Mouse (Mus musculus): ENCODE measurements around the gene Wbp1. TPM values are rescaled to one million over a fixed set of nuclear protein-coding genes. Genes with fewer than 3 reads are reported as not detected.

The Wbp1 gene
- polyA plus RNA-seq, 1 experiment from 2014 or later: 113 TPM

GRCm38 (mm10) chr6:83107566-83108400 lies 13.6 kb downstream of the Wbp1 start:
- Histone ChIP-seq H3K9me3 (no peaks in the 10 kb centered on the region), H3K27me3 (ENCODE audit: insufficient read depth, poor library complexity, severe bottlenecking) (peaks cover 9% of the 10 kb centered on the region; the same call in 1 of the 2 replicates), H3K4me1 (peaks cover 29% of the 10 kb centered on the region), H3K4me3 (peak overlapping the region; percentile 97), H3K36me3 (peaks cover 20% of the 10 kb centered on the region), H3K27ac (peak overlapping the region; percentile 98)
- DNase-seq (ENCODE audit: low spot score): peak; percentile 93
- 32% methylated on average over 13 of the region's 13 CpGs for WGBS

DNA sequence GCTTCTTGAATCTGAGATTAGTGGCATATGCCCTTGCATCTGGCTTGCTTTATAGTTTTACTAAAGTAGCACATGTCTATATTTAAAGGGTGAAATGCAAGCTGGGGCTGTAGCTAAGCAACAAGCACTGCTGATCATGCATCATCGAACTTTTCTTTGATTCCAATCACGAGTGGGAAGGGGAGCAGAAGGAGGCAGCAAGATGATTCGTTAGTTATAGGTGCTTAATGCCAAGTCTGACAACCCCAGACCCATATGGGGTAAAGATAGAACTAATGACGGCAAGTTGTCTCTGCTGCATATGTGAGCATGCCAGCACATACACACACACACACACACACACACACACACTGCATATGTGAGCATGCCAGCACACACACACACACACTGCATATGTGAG lies 17.2 kb downstream of the Wbp1 start:
- Histone ChIP-seq H3K27ac (no peak overlapping the region), H3K4me3 (no peak overlapping the region), H3K27me3 (ENCODE audit: insufficient read depth, poor library complexity, severe bottlenecking) (peaks cover 13% of the 10 kb centered on the region; the same call in 1 of the 2 replicates), H3K4me1 (peaks cover 39% of the 10 kb centered on the region), H3K36me3 (peaks cover 11% of the 10 kb centered on the region; the same call in 1 of the 2 replicates), H3K9me3 (no peaks in the 10 kb centered on the region)
- DNase-seq (ENCODE audit: low spot score): no peak
- WGBS: 87% methylated on average over 4 of the region's 4 CpGs

DNA sequence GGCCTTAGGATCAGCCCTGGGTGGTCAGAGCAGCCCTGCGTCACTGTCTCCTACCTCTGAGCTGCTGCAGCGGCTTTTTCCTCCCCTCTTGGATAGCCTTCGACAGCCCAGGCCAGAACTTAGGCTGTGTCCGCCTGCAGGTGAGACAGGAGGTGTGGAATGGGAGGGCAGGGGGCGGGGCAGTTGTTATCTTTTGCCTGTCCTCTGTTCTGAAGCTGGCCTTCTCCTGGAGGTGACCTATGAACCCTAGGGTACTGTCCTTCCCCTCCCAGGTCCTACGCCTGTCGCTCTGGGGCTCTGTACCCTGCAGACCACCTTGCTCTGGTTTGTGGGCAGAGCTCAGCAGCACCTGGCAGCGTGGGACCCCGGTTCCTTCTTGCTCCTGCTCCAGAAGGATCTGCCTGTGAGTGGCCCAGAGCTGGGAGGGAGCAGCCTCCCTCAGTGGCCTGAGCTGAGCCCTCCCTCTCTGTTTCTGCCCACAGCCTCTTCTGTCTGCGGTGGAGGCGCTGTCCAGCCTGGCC lies 18.2 kb downstream of the Wbp1 start:
- Histone ChIP-seq H3K4me3 (peak overlapping the region; percentile 79), H3K27ac (no peak overlapping the region), H3K36me3 (peaks cover 11% of the 10 kb centered on the region; the same call in 1 of the 2 replicates), H3K9me3 (no peaks in the 10 kb centered on the region), H3K27me3 (ENCODE audit: insufficient read depth, poor library complexity, severe bottlenecking) (peaks cover 20% of the 10 kb centered on the region; the same call in 1 of the 2 replicates), H3K4me1 (peaks cover 34% of the 10 kb centered on the region)
- 35% methylated on average over 11 of the region's 11 CpGs for WGBS
- no peak for DNase-seq (ENCODE audit: low spot score)

- under 1% methylated on average over 74 of the region's 74 CpGs for WGBS
- 0 out of 2 replicates have a peak, but pooled peaks cover 5% of the 10 kb centered on the region for H3K36me3 ChIP-seq
- H3K4me1 ChIP-seq: peaks cover 24% of the 10 kb centered on the region
- peaks cover 20% of the 10 kb centered on the region; the same call in 1 of the 2 replicates for H3K27me3 ChIP-seq (ENCODE audit: insufficient read depth, poor library complexity, severe bottlenecking)
- DNase-seq (ENCODE audit: low spot score): peak; percentile 88
- peak overlapping the region; percentile 79 for H3K4me3 ChIP-seq
- peak overlapping the region; percentile 93 for H3K27ac ChIP-seq
- no peaks in the 10 kb centered on the region for H3K9me3 ChIP-seq
Measured at GRCm38 (mm10) chr6:83101688-83102556, 19.4 kb downstream of the Wbp1 start.

DNA sequence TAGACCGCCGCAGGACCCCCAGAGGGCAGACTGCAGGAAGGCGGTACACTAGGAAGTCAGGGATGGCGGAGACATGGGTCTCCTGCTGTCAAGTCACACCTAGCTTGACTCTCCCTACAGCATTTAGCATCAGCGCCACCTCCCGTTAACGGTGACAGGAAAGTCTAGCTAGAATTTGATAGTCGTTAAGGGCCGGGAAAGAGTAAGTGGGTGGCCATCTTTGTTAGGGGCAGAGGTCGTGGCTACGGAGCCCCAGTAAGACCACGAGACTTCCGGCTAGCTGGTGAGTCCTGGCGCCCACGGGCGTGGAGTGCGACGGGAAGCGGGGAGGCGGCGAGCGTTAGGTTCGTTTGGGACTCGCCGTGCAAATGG lies 20.1 kb downstream of the Wbp1 start, which contains the start of the genes Ccdc142 and Gm42688:
Ccdc142 (plus strand) TSS at position 286 of the 372 bp plus-strand sequence.
Gm42688 (plus strand) TSS at position 302 of the 372 bp plus-strand sequence.
- H3K4me3 ChIP-seq: peak within 1 kb of the TSS; percentile 79
- H3K27ac ChIP-seq: peak within 1 kb of the TSS; percentile 93
- WGBS: under 1% methylated on average over 25 of the region's 25 CpGs
- H3K9me3 ChIP-seq: no peaks in the 10 kb centered on the region
- DNase-seq (ENCODE audit: low spot score): peak; percentile 94
- peaks cover 23% of the 10 kb centered on the region; the same call in 1 of the 2 replicates for H3K27me3 ChIP-seq (ENCODE audit: insufficient read depth, poor library complexity, severe bottlenecking)
- peaks cover 24% of the 10 kb centered on the region for H3K4me1 ChIP-seq
- H3K36me3 ChIP-seq: 0 out of 2 replicates have a peak, but pooled peaks cover 2% of the 10 kb centered on the region

DNA sequence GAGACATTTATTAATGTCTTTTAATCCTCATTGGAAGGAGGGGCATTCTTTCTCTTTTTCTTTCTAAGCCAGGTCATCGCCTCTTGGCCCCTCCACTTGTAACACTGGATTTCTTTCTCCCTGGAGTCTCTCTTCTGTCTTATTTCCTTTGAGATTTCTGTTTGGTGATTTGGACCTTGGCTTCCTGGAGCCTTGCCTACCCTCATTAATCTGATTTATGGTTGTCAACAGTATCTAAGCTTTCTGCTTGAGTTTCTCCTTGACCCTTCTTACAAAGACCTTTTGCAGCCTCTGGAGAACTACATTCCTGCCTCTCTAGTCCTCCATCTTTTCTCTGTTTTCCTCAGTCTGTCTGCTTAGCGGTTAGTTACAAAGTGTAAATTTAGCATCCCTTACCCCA lies 22.9 kb downstream of the Wbp1 start:
- H3K27me3 ChIP-seq (ENCODE audit: insufficient read depth, poor library complexity, severe bottlenecking): peaks cover 38% of the 10 kb centered on the region; the same call in 1 of the 2 replicates
- 79% methylated on average over 2 of the region's 2 CpGs for WGBS
- no peak overlapping the region for H3K4me3 ChIP-seq
- H3K36me3 ChIP-seq: no peaks in the 10 kb centered on the region
- no peaks in the 10 kb centered on the region for H3K9me3 ChIP-seq
- no peak overlapping the region for H3K27ac ChIP-seq
- DNase-seq (ENCODE audit: low spot score): no peak
- peaks cover 23% of the 10 kb centered on the region for H3K4me1 ChIP-seq

DNA sequence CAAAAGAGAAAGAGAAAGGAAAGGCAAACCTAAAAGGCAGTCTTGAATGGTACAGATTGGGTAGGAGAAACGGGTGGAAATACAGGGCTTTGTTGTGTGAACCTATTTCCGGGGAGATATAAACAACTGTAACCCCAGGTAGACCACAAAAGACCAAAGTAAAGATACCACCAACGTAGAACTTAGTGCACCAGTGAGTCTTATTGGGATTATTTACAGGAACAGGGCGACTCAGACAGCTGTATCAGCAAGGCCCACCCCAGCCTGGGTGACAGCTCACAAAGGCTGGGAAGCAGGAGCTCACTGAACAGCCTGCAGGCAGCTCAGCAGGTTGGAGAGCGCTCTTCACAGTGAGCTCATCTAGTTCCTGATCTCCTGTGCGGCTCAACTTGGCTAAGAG lies 25.4 kb downstream of the Wbp1 start:
- Histone ChIP-seq H3K27ac (no peak overlapping the region), H3K27me3 (ENCODE audit: insufficient read depth, poor library complexity, severe bottlenecking) (peaks cover 37% of the 10 kb centered on the region; the same call in 1 of the 2 replicates), H3K4me1 (peaks cover 3% of the 10 kb centered on the region; the same call in 1 of the 2 replicates), H3K4me3 (no peak overlapping the region), H3K36me3 (no peaks in the 10 kb centered on the region), H3K9me3 (no peaks in the 10 kb centered on the region)
- WGBS: 43% methylated on average over 6 of the region's 6 CpGs
- no peak for DNase-seq (ENCODE audit: low spot score)

DNA sequence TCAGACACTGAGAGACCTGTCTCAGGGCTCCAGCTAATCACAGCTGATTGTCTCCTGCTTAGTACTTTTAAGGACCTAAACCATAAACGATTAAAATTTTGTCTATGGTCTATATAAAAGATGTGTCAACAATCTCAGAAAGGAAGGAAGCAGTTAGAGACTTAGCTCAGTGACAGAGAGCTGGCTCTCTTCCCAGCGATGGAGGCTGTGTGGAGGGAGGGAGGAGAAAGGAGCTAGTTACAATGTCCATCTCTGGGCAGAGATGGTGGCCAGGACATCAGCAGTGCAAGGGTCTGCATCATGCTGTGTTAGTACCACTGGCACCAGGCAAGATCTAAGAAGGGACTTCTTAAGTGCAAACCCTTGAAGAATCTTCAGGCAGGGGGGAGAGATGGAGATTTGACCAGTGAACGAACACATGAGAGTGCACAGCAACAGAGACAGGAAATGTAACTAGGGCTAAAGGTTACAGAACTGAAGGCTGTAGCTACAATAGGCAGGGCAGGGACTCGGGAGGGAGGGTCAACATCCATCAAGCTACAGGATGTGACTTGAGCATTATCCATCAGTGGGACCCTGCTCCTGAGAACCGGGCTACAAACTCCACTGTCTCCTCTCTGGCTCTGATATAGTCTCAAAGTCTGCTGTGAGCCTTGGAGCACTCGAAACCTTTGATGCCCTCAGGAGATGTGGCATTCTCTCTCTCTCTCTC lies 28.8 kb downstream of the Wbp1 start:
- H3K27ac ChIP-seq: no peak overlapping the region
- H3K27me3 ChIP-seq (ENCODE audit: insufficient read depth, poor library complexity, severe bottlenecking): peaks cover 54% of the 10 kb centered on the region
- 33% methylated on average over 6 of the region's 6 CpGs for WGBS
- no peak for DNase-seq (ENCODE audit: low spot score)
- H3K4me1 ChIP-seq: peaks cover 12% of the 10 kb centered on the region
- no peak overlapping the region for H3K4me3 ChIP-seq
- H3K36me3 ChIP-seq: no peaks in the 10 kb centered on the region
- no peaks in the 10 kb centered on the region for H3K9me3 ChIP-seq

- no peak for DNase-seq (ENCODE audit: low spot score)
- H3K27me3 ChIP-seq (ENCODE audit: insufficient read depth, poor library complexity, severe bottlenecking): peaks cover 79% of the 10 kb centered on the region
- 10% methylated on average over 9 of the region's 9 CpGs for WGBS
Measured at GRCm38 (mm10) chr6:83087926-83088260, 33.5 kb downstream of the Wbp1 start.

DNA sequence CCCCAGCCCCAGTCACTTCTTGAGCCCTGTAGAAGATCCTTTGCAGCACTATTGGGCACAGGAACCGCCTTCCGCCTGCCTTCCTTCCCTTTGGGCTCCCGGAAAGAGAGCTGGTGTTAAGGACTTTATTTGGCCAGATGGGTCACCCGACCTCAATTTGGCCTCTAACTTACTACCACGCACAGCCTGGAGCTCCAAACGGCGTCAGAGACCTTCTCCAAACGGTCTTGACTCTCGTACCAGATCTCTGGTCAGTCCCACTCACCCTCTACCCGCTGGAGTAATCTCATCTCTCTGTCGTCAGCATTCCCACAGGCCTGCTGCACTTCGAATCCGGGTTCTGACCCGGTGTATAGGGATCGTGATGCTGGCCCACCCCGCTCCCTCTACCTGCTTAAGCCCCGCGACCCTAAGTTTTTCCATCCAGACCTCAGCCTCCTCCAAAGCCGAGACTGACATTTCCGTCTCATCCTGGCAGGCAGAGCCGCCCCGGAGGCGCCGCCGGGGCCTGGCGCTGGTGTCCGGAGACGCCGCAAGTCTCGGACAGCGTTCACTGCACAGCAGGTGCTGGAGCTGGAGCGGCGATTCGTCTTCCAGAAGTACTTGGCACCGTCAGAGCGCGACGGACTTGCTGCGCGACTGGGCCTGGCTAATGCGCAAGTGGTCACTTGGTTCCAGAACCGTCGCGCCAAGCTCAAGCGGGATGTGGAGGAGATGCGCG lies 34.0 kb downstream of the Wbp1 start:
- WGBS: 2% methylated on average over 47 of the region's 47 CpGs
- Histone ChIP-seq H3K4me3 (peak overlapping the region; percentile 55), H3K36me3 (peaks cover 3% of the 10 kb centered on the region), H3K27me3 (ENCODE audit: insufficient read depth, poor library complexity, severe bottlenecking) (peaks cover 79% of the 10 kb centered on the region), H3K4me1 (peaks cover 29% of the 10 kb centered on the region), H3K27ac (no peak overlapping the region; the same call in 1 of the 2 replicates), H3K9me3 (no peaks in the 10 kb centered on the region)
- no peak for DNase-seq (ENCODE audit: low spot score)

More at GRCm38 (mm10) chr6:83087926-83088260, 33.5 kb downstream of the Wbp1 start:
- Histone ChIP-seq H3K27ac (no peak overlapping the region), H3K36me3 (no peaks in the 10 kb centered on the region), H3K4me3 (peak overlapping the region; percentile 55), H3K9me3 (no peaks in the 10 kb centered on the region), H3K4me1 (peaks cover 29% of the 10 kb centered on the region)

- H3K9me3 ChIP-seq: no peaks in the 10 kb centered on the region
- no peak for DNase-seq (ENCODE audit: low spot score)
- H3K36me3 ChIP-seq: peaks cover 13% of the 10 kb centered on the region
- peaks cover 89% of the 10 kb centered on the region for H3K27me3 ChIP-seq (ENCODE audit: insufficient read depth, poor library complexity, severe bottlenecking)
- H3K4me3 ChIP-seq: peak within 1 kb of the TSS; percentile 55
- 2% methylated on average over 42 of the region's 42 CpGs for WGBS
- H3K27ac ChIP-seq: no peak within 1 kb of the TSS; the same call in 1 of the 2 replicates
- H3K4me1 ChIP-seq: peaks cover 29% of the 10 kb centered on the region
Measured at GRCm38 (mm10) chr6:83086121-83087035, 35.0 kb downstream of the Wbp1 start, which contains the start of gene Lbx2. Gene Lbx2 (plus strand): TSS chr6:83086367.
